Mouse (Mus musculus): Measurements from ENCODE around the gene Med18. TPM values are rescaled to one million over a fixed set of nuclear protein-coding genes. Genes with fewer than 3 reads are reported as not detected.
A peak's percentile ranks its signal among the peaks of the same experiment; 100 is the strongest.

Gene Med18
- polyA plus RNA-seq, 1 experiment from 2014 or later = 24.5 TPM

DNA sequence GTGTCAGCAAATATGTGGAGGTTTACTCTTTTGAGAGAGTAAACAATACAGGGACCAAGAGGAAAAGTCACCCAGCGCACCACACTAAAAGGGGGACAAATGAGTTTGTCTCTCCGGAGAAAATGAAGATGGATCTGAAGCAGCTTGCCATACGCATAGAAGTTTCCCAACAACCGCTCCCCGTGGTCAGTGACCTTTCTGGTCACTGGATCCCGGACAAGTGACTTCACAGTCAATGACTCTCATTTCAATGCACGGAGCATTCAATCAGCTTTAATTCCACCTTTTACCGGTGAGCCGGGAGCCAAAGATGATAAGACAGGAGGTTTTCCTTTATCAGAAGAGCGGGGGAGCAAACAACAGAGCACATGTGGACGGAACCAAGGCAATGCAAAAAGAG, 25.9 kb downstream of the Med18 start:
- no peaks in the 10 kb centered on the region for H3K9me3 ChIP-seq (ENCODE audit: control insufficient read depth, low read length)
- WGBS = 46% methylated on average over 11 of the region's 11 CpGs
- no peaks in the 10 kb centered on the region for H3K27me3 ChIP-seq (ENCODE audit: control insufficient read depth, insufficient read depth, low read length)
- H3K36me3 ChIP-seq (ENCODE audit: control insufficient read depth, insufficient read depth, low read length) = no peaks in the 10 kb centered on the region
- ATAC-seq (ENCODE audit: low FRiP score, low TSS enrichment) = no peak
- H3K4me2 ChIP-seq (replicated peaks; ENCODE audit: low read depth, low read length) = no peak overlapping the region
- no peak overlapping the region for H3K27ac ChIP-seq (ENCODE audit: low read depth, low read length)
- no peak overlapping the region for H3K4me3 ChIP-seq (ENCODE audit: low read length)
- 0 out of 2 replicates have a peak, but pooled peaks cover 4% of the 10 kb centered on the region for H3K4me1 ChIP-seq (ENCODE audit: control insufficient read depth, insufficient read depth, low read length)
- H3K9ac ChIP-seq (ENCODE audit: low read depth, low read length) = no peak overlapping the region

GRCm38 (mm10) chr4:132432717-132433372, 30.9 kb downstream of the Med18 start:
- 0 out of 2 replicates have a peak overlapping the region, but pooled peaks have one; percentile 40 for H3K9ac ChIP-seq (ENCODE audit: low read depth, low read length)
- 0 out of 2 replicates have a peak overlapping the region, but pooled peaks have one; percentile 13 for H3K4me3 ChIP-seq (ENCODE audit: low read length)
- no peak overlapping the region for H3K27ac ChIP-seq (ENCODE audit: low read depth, low read length)
- H3K36me3 ChIP-seq (ENCODE audit: control insufficient read depth, insufficient read depth, low read length) = no peaks in the 10 kb centered on the region
- H3K4me2 ChIP-seq (replicated peaks; ENCODE audit: low read depth, low read length) = peak overlapping the region; percentile 43
- 0 out of 2 replicates have a peak, but pooled peaks cover 6% of the 10 kb centered on the region for H3K4me1 ChIP-seq (ENCODE audit: control insufficient read depth, insufficient read depth, low read length)
- no peaks in the 10 kb centered on the region for H3K27me3 ChIP-seq (ENCODE audit: control insufficient read depth, insufficient read depth, low read length)
- no peak for ATAC-seq (ENCODE audit: low FRiP score, low TSS enrichment)
- WGBS = 13% methylated on average over 14 of the region's 14 CpGs
- no peaks in the 10 kb centered on the region for H3K9me3 ChIP-seq (ENCODE audit: control insufficient read depth, low read length)

- no peak overlapping the region for H3K4me2 ChIP-seq (replicated peaks; ENCODE audit: low read depth, low read length)
- H3K9me3 ChIP-seq (ENCODE audit: control insufficient read depth, low read length) = no peaks in the 10 kb centered on the region; the same call in 1 of the 2 replicates
- H3K4me1 ChIP-seq (ENCODE audit: control insufficient read depth, insufficient read depth, low read length) = 0 out of 2 replicates have a peak, but pooled peaks cover 3% of the 10 kb centered on the region
- H3K27me3 ChIP-seq (ENCODE audit: control insufficient read depth, insufficient read depth, low read length) = no peaks in the 10 kb centered on the region
- no peak overlapping the region for H3K27ac ChIP-seq (ENCODE audit: low read depth, low read length)
- H3K4me3 ChIP-seq (ENCODE audit: low read length) = no peak overlapping the region
- no peaks in the 10 kb centered on the region for H3K36me3 ChIP-seq (ENCODE audit: control insufficient read depth, insufficient read depth, low read length)
- 0 out of 2 replicates have a peak, but pooled peaks have one; percentile 48 for ATAC-seq (ENCODE audit: low FRiP score, low TSS enrichment)
- no peak overlapping the region for H3K9ac ChIP-seq (ENCODE audit: low read depth, low read length)
- 52% methylated on average over 9 of the region's 9 CpGs for WGBS
Measured at GRCm38 (mm10) chr4:132428022-132428542, 35.6 kb downstream of the Med18 start.

- no peak for ATAC-seq (ENCODE audit: low FRiP score, low TSS enrichment)
- H3K4me3 ChIP-seq (ENCODE audit: low read length) = no peak overlapping the region
- no peak overlapping the region for H3K9ac ChIP-seq (ENCODE audit: low read depth, low read length)
- no peaks in the 10 kb centered on the region; the same call in 1 of the 2 replicates for H3K9me3 ChIP-seq (ENCODE audit: control insufficient read depth, low read length)
- WGBS = 94% methylated on average over 4 of the region's 4 CpGs
- no peak overlapping the region for H3K27ac ChIP-seq (ENCODE audit: low read depth, low read length)
- H3K27me3 ChIP-seq (ENCODE audit: control insufficient read depth, insufficient read depth, low read length) = no peaks in the 10 kb centered on the region
- H3K4me2 ChIP-seq (replicated peaks; ENCODE audit: low read depth, low read length) = no peak overlapping the region
- H3K36me3 ChIP-seq (ENCODE audit: control insufficient read depth, insufficient read depth, low read length) = no peaks in the 10 kb centered on the region
- H3K4me1 ChIP-seq (ENCODE audit: control insufficient read depth, insufficient read depth, low read length) = 0 out of 2 replicates have a peak, but pooled peaks cover 3% of the 10 kb centered on the region
Measured at GRCm38 (mm10) chr4:132427493-132427892, 36.2 kb downstream of the Med18 start.

DNA sequence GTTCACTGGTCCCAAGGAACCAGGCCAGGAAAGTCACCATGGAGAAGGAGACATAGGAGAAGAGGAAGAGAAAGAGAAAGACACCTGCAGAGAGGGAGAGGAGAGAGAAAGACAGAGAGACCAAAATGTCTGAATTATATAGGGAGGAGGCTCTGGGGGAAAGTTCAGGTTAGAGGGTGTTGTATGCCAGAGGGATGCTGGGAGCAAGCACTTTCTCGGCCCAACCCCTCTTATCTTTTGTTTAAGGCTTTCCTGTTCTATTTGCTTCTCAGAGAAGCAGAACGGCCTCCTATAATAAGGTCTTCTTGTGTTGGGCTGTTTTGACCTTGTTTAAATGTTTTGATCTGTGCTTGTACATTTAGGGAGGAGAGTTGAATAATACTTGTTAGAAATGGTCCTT, 37.7 kb downstream of the Med18 start:
- no peak for ATAC-seq (ENCODE audit: low FRiP score, low TSS enrichment)
- WGBS = 78% methylated on average over 2 of the region's 2 CpGs

GRCm38 (mm10) chr4:132424765-132425164, 39.0 kb downstream of the Med18 start:
- 90% methylated on average over 5 of the region's 5 CpGs for WGBS
- Histone ChIP-seq H3K27ac (ENCODE audit: low read depth, low read length) (no peak overlapping the region), H3K9ac (ENCODE audit: low read depth, low read length) (no peak overlapping the region), H3K9me3 (ENCODE audit: control insufficient read depth, low read length) (no peaks in the 10 kb centered on the region; the same call in 1 of the 2 replicates), H3K4me1 (ENCODE audit: control insufficient read depth, insufficient read depth, low read length) (peaks cover 9% of the 10 kb centered on the region), H3K4me2 (replicated peaks; ENCODE audit: low read depth, low read length) (no peak overlapping the region), H3K27me3 (ENCODE audit: control insufficient read depth, insufficient read depth, low read length) (no peaks in the 10 kb centered on the region), H3K4me3 (ENCODE audit: low read length) (no peak overlapping the region), H3K36me3 (ENCODE audit: control insufficient read depth, insufficient read depth, low read length) (no peaks in the 10 kb centered on the region)
- no peak for ATAC-seq (ENCODE audit: low FRiP score, low TSS enrichment)

More for the DNA sequence above, 37.7 kb downstream of the Med18 start:
- Histone ChIP-seq H3K27me3 (ENCODE audit: control insufficient read depth, insufficient read depth, low read length) (no peaks in the 10 kb centered on the region), H3K9ac (ENCODE audit: low read depth, low read length) (no peak overlapping the region), H3K27ac (ENCODE audit: low read depth, low read length) (no peak overlapping the region), H3K36me3 (ENCODE audit: control insufficient read depth, insufficient read depth, low read length) (no peaks in the 10 kb centered on the region), H3K4me1 (ENCODE audit: control insufficient read depth, insufficient read depth, low read length) (peaks cover 4% of the 10 kb centered on the region; the same call in 1 of the 2 replicates), H3K4me3 (ENCODE audit: low read length) (no peak overlapping the region), H3K4me2 (replicated peaks; ENCODE audit: low read depth, low read length) (no peak overlapping the region), H3K9me3 (ENCODE audit: control insufficient read depth, low read length) (no peaks in the 10 kb centered on the region; the same call in 1 of the 2 replicates)

DNA sequence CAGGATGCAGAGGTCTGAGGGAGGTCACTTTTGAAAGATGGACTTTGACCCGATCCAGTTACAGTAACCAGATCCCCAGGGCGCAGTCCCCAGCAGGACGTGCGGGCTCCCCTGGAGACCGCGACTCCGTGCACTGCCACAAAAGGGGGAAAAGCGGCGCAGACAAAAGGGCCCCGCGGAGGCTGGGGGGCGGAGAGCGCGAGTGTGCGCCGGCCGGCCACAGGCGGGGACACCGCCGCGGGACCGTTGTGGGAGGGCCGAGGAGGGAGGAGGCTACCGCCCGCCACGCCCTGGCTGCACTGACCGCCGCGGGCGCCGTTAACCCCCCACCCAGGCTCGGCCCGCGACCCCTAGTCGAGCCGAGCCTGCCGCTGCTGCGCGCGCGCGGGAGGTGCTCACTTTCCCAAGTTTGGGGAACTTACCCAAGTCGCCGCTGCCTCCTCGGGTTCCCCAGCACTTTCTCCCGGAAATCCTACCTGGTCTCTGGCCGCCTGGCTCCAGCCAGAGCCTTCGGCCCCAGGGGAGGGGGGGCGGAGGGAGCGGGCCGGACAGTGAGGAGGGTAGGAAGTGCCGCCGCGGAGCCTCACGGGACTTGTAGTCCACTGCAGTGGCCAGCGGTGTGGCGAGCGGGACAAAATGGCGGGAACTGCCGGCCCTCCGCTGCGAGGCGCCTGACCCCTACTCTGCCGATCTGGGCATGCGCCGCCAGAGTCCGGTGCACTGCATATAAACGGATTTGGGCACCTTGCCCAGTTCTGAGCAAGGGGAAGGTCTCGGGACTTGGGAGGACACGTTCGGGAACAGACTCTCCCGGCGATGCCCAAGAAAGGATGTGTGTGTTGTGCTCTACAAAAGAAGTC, 41.6 kb downstream of the Med18 start, which contains the start of gene Phactr4:
TSS of gene Phactr4 (minus strand) at position 567 of the 860 bp plus-strand sequence.
- Histone ChIP-seq H3K9me3 (ENCODE audit: control insufficient read depth, low read length) (no peaks in the 10 kb centered on the region; the same call in 1 of the 2 replicates), H3K27ac (ENCODE audit: low read depth, low read length) (peak within 1 kb of the TSS; percentile 94), H3K4me2 (replicated peaks; ENCODE audit: low read depth, low read length) (peak within 1 kb of the TSS; percentile 45), H3K27me3 (ENCODE audit: control insufficient read depth, insufficient read depth, low read length) (no peaks in the 10 kb centered on the region), H3K9ac (ENCODE audit: low read depth, low read length) (peak within 1 kb of the TSS; percentile 78), H3K36me3 (ENCODE audit: control insufficient read depth, insufficient read depth, low read length) (no peaks in the 10 kb centered on the region), H3K4me3 (ENCODE audit: low read length) (peak within 1 kb of the TSS; percentile 56), H3K4me1 (ENCODE audit: control insufficient read depth, insufficient read depth, low read length) (peaks cover 10% of the 10 kb centered on the region)
- WGBS = under 1% methylated on average over 65 of the region's 73 CpGs
- ATAC-seq (ENCODE audit: low FRiP score, low TSS enrichment) = peak; percentile 98

GRCm38 (mm10) chr4:132421556-132421922, 42.2 kb downstream of the Med18 start:
- no peaks in the 10 kb centered on the region; the same call in 1 of the 2 replicates for H3K9me3 ChIP-seq (ENCODE audit: control insufficient read depth, low read length)
- peaks cover 10% of the 10 kb centered on the region for H3K4me1 ChIP-seq (ENCODE audit: control insufficient read depth, insufficient read depth, low read length)
- no peak for ATAC-seq (ENCODE audit: low FRiP score, low TSS enrichment)
- H3K27ac ChIP-seq (ENCODE audit: low read depth, low read length) = peak overlapping the region; percentile 94
- under 1% methylated on average over 10 of the region's 13 CpGs for WGBS
- no peaks in the 10 kb centered on the region for H3K27me3 ChIP-seq (ENCODE audit: control insufficient read depth, insufficient read depth, low read length)
- peak overlapping the region; percentile 45 for H3K4me2 ChIP-seq (replicated peaks; ENCODE audit: low read depth, low read length)
- H3K4me3 ChIP-seq (ENCODE audit: low read length) = peak overlapping the region; percentile 56
- peak overlapping the region; percentile 78 for H3K9ac ChIP-seq (ENCODE audit: low read depth, low read length)
- H3K36me3 ChIP-seq (ENCODE audit: control insufficient read depth, insufficient read depth, low read length) = no peaks in the 10 kb centered on the region
